Mouse (Mus musculus) hindbrain, embryonic 14.5 days (tissue): ENCODE measurements around the gene St3gal3. TPM values are rescaled to one million over a fixed set of nuclear protein-coding genes. Genes with fewer than 3 reads are reported as not detected.

Source experiments
- ATAC-seq: fragments of 200-750 bp; cut with Nextera tagmentation; 2 replicates; pipeline ENCODE4 v1.8.0; 2017; ENCODE audit warnings: moderate number of reproducible peaks, mild to moderate bottlenecking, moderate TSS enrichment, moderate library complexity; ENCODE audit not compliant: low FRiP score
- DNase-seq: peaks from one replicate; pipeline ENCODE4 v3.0.0-alpha.2; 2015; ENCODE audit warnings: low spot score
- H3K27ac ChIP-seq: fragments of 300-500 bp; sonication (generic); 2 replicates; pipeline ENCODE4 v1.5.1; 2014; ENCODE audit warnings: mild to moderate bottlenecking, moderate library complexity
- H3K27me3 ChIP-seq: fragments of 300-500 bp; sonication (generic); 2 replicates; pipeline ENCODE4 v1.6.1; 2014; ENCODE audit warnings: mild to moderate bottlenecking, low read length, mixed read lengths; ENCODE audit not compliant: control insufficient read depth, insufficient read depth
- H3K36me3 ChIP-seq: fragments of 300-500 bp; sonication (generic); replicated peaks from 2 replicates; pipeline ENCODE4 v1.6.1; 2014; ENCODE audit not compliant: control insufficient read depth, insufficient read depth
- H3K4me1 ChIP-seq: fragments of 300-500 bp; sonication (generic); replicated peaks from 2 replicates; pipeline ENCODE4 v1.6.1; 2014; ENCODE audit warnings: antibody characterized with exemption, low read length, mixed read lengths; ENCODE audit not compliant: control insufficient read depth, insufficient read depth
- H3K4me2 ChIP-seq: fragments of 300-500 bp; sonication (generic); replicated peaks from 2 replicates; pipeline ENCODE4 v1.6.1; 2014; ENCODE audit warnings: mild to moderate bottlenecking, moderate library complexity
- H3K4me3 ChIP-seq: fragments of 300-500 bp; sonication (generic); replicated peaks from 2 replicates; pipeline ENCODE4 v1.5.1; 2014; ENCODE audit warnings: mild to moderate bottlenecking, low read length
- H3K9ac ChIP-seq: fragments of 300-500 bp; sonication (generic); 2 replicates; pipeline ENCODE4 v1.6.1; 2014
- H3K9me3 ChIP-seq: fragments of 300-500 bp; sonication (generic); 2 replicates; pipeline ENCODE4 v1.6.1; 2016; ENCODE audit warnings: low read length; ENCODE audit not compliant: control insufficient read depth
- WGBS: fragments of 180-500 bp; shearing (Covaris S2); extraction: QIAGEN DNeasy Blood & Tissue Kit; methylation state at CpG from one replicate; pipeline ENCODE4 v1.1.7; 2014; 5-methylcytosine and 5-hydroxymethylcytosine counted together
- polyA plus RNA-seq: library from polyadenylated mRNA; unstranded; fragments of >200 nt; fragmentation: Nextera tagmentation; extraction: Ambion mirVana; gene quantifications from 2 replicates; pipeline ENCODE4 v1.2.1, GENCODE M21; 2014

St3gal3 gene
- polyA plus RNA-seq, 1 experiment from 2014 or later, result 11.5 TPM

- ATAC-seq, result no peak
These were observed 62.8 kb downstream of the St3gal3 start for GRCm38 (mm10) chr4:118071891-118072290.

GRCm38 (mm10) chr4:118070255-118071234 lies 64.2 kb downstream of the St3gal3 start:
- Histone ChIP-seq H3K4me1 (no peaks in the 10 kb centered on the region; the same call in 1 of the 2 replicates), H3K27me3 (no peaks in the 10 kb centered on the region), H3K9me3 (no peaks in the 10 kb centered on the region), H3K9ac (no peak overlapping the region), H3K4me2 (no peak overlapping the region), H3K36me3 (no peaks in the 10 kb centered on the region), H3K4me3 (no peak overlapping the region), H3K27ac (no peak overlapping the region)
- no peak for ATAC-seq
- no peak for DNase-seq
- 90% methylated on average over 9 of the region's 9 CpGs for WGBS

More at GRCm38 (mm10) chr4:118071891-118072290, 62.8 kb downstream of the St3gal3 start:
- WGBS, result 70% methylated on average over 7 of the region's 7 CpGs
- H3K4me2 ChIP-seq, result no peak overlapping the region
- no peak overlapping the region for H3K27ac ChIP-seq
- no peak for DNase-seq
- H3K4me1 ChIP-seq, result no peaks in the 10 kb centered on the region; the same call in 1 of the 2 replicates
- no peaks in the 10 kb centered on the region for H3K9me3 ChIP-seq
- no peaks in the 10 kb centered on the region for H3K27me3 ChIP-seq
- no peaks in the 10 kb centered on the region for H3K36me3 ChIP-seq
- no peak overlapping the region for H3K9ac ChIP-seq
- H3K4me3 ChIP-seq, result no peak overlapping the region

- ATAC-seq (no peak), DNase-seq (no peak)
- Histone ChIP-seq H3K36me3 (no peaks in the 10 kb centered on the region), H3K4me3 (no peak overlapping the region), H3K9ac (no peak overlapping the region), H3K27ac (no peak overlapping the region), H3K9me3 (no peaks in the 10 kb centered on the region), H3K4me1 (no peaks in the 10 kb centered on the region; the same call in none of the 2 replicates), H3K27me3 (no peaks in the 10 kb centered on the region), H3K4me2 (no peak overlapping the region)
- 54% methylated on average over 9 of the region's 9 CpGs for WGBS
These were observed 72.8 kb downstream of the St3gal3 start for GRCm38 (mm10) chr4:118061809-118062463.

- DNase-seq (no peak), ATAC-seq (no peak)
- no peaks in the 10 kb centered on the region for H3K9me3 ChIP-seq
- H3K9ac ChIP-seq, result no peak overlapping the region
- no peak overlapping the region for H3K4me3 ChIP-seq
- no peaks in the 10 kb centered on the region; the same call in none of the 2 replicates for H3K4me1 ChIP-seq
- no peak overlapping the region for H3K4me2 ChIP-seq
- 93% methylated on average over 13 of the region's 13 CpGs for WGBS
- no peak overlapping the region for H3K27ac ChIP-seq
- no peaks in the 10 kb centered on the region for H3K27me3 ChIP-seq
- no peaks in the 10 kb centered on the region for H3K36me3 ChIP-seq
These were observed 73.7 kb downstream of the St3gal3 start for GRCm38 (mm10) chr4:118060915-118061530.

- no peaks in the 10 kb centered on the region; the same call in none of the 2 replicates for H3K4me1 ChIP-seq
- ATAC-seq, result no peak
- H3K9ac ChIP-seq, result no peak overlapping the region
- no peak for DNase-seq
- WGBS, result 57% methylated on average over 11 of the region's 11 CpGs
- H3K27me3 ChIP-seq, result no peaks in the 10 kb centered on the region
- no peaks in the 10 kb centered on the region for H3K36me3 ChIP-seq
- H3K27ac ChIP-seq, result no peak overlapping the region
- H3K4me3 ChIP-seq, result no peak overlapping the region
- no peaks in the 10 kb centered on the region for H3K9me3 ChIP-seq
- no peak overlapping the region for H3K4me2 ChIP-seq
These were observed 74.8 kb downstream of the St3gal3 start for GRCm38 (mm10) chr4:118059816-118060475.

- Histone ChIP-seq H3K9me3 (no peaks in the 10 kb centered on the region), H3K9ac (no peak overlapping the region), H3K4me3 (no peak overlapping the region), H3K36me3 (no peaks in the 10 kb centered on the region), H3K4me2 (no peak overlapping the region), H3K4me1 (no peaks in the 10 kb centered on the region; the same call in none of the 2 replicates), H3K27me3 (no peaks in the 10 kb centered on the region), H3K27ac (0 out of 2 replicates have a peak overlapping the region, but pooled peaks have one; percentile 4)
- 72% methylated on average over 12 of the region's 12 CpGs for whole genome bisulfite sequencing
- DNase-seq (no peak), ATAC-seq (no peak)
These were observed 76.5 kb downstream of the St3gal3 start for GRCm38 (mm10) chr4:118058116-118058677.

- Histone ChIP-seq H3K4me1 (no peaks in the 10 kb centered on the region; the same call in none of the 2 replicates), H3K9ac (no peak overlapping the region), H3K4me3 (no peak overlapping the region), H3K4me2 (no peak overlapping the region), H3K27ac (no peak overlapping the region), H3K36me3 (no peaks in the 10 kb centered on the region), H3K27me3 (no peaks in the 10 kb centered on the region), H3K9me3 (no peaks in the 10 kb centered on the region)
- 70% methylated on average over 2 of the region's 2 CpGs for WGBS
- DNase-seq, result no peak
- ATAC-seq, result no peak
These were observed 77.6 kb downstream of the St3gal3 start for GRCm38 (mm10) chr4:118057076-118057475.

GRCm38 (mm10) chr4:118054615-118055014 lies 80.1 kb downstream of the St3gal3 start:
- whole genome bisulfite sequencing, result 81% methylated on average over 8 of the region's 8 CpGs
- H3K4me1 ChIP-seq, result no peaks in the 10 kb centered on the region; the same call in none of the 2 replicates
- no peak overlapping the region for H3K9ac ChIP-seq
- no peaks in the 10 kb centered on the region for H3K36me3 ChIP-seq
- no peaks in the 10 kb centered on the region for H3K9me3 ChIP-seq
- H3K4me3 ChIP-seq, result no peak overlapping the region
- DNase-seq, result no peak
- H3K27ac ChIP-seq, result no peak overlapping the region
- H3K27me3 ChIP-seq, result no peaks in the 10 kb centered on the region
- no peak for ATAC-seq
- H3K4me2 ChIP-seq, result no peak overlapping the region
